Mouse (Mus musculus) G1E (cell line): ENCODE data around the gene Tmem116.

Experiments used
- CTCF ChIP-seq: IDR thresholded peaks from 2 replicates; pipeline ENCODE4 v1.5.1; 2012; ENCODE audit warnings: low read depth, low read length, inconsistent platforms, mixed read lengths
- GATA2 ChIP-seq: IDR thresholded peaks from 2 replicates; pipeline ENCODE4 v1.6.1; 2012; ENCODE audit warnings: low read depth, low read length, inconsistent platforms, borderline replicate concordance
- POLR2AphosphoS5 ChIP-seq: IDR thresholded peaks from 2 replicates; pipeline ENCODE4 v1.6.1; 2012; ENCODE audit warnings: low read depth, low read length, inconsistent platforms; ENCODE audit not compliant: insufficient replicate concordance

DNA sequence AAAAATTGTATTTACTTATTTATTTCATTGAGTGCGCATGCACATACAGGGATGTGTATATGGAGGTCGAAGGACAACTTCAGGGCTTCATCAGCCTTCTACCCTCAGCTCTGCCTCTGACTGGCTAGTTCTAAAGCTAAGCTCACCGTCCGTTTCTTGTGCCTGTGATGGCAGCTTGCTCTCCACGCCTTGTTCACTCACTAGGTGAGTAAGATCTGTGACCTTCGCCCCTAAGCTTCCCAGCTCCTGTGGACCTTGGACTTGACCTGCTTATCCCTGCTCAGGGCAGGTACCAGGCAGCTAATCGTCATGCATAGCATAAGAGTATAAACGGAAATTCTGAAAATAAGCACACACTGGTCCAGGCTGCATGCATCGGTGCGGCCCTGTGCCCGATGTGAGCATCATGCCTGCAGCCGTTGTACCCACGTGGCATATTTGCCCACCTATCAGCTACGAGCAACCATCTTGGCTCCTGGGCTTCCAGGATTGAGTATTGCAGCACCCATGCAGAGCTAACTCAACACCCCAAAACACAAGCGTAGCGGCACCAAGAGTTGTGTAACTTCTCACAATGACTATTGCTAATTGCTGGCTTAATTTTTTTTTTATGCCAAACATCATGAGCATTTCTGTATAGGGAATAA, 114.5 kb downstream of the Tmem116 start:
- TF ChIP-seq POLR2AphosphoS5 (no peak), GATA2 (no peak), CTCF (no peak)
